Mouse (Mus musculus): ENCODE data around the gene Prkd1. TPM values are rescaled to one million over a fixed set of nuclear protein-coding genes. Genes with fewer than 3 reads are reported as not detected.

Prkd1 gene
- total and polyA plus RNA-seq, 2 experiments from 2014 or later, result 3.7 to 7.8 TPM

DNA sequence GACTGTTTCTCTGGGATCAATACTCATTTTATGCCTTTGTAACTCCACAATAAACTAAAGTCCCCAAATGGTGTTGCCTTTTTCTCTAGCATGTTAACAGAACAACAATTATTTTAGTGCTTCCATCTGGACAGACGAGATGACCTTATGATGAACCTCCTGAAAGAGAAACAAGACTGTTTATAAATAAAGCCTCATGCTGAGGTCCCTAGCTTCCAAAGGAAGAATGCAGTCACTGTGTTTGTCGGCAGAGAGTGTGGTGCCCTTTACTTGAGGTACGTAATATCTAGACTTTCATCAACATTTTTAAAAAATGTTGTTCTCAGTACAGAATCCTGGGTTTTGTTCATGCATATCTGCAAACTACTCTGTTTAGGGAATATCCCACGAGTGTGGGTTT, 90.7 kb downstream of the Prkd1 start:
- Histone ChIP-seq H3K36me3 (ENCODE audit: insufficient read depth) (no peaks in the 10 kb centered on the region), H3K9me3 (ENCODE audit: low read length) (no peaks in the 10 kb centered on the region), H3K4me3 (ENCODE audit: low read depth, low read length) (no peak overlapping the region), H3K9ac (no peak overlapping the region), H3K27me3 (ENCODE audit: insufficient read depth, low read length) (no peaks in the 10 kb centered on the region), H3K4me1 (ENCODE audit: insufficient read depth) (no peaks in the 10 kb centered on the region), H3K4me2 (ENCODE audit: low read depth) (no peak overlapping the region), H3K27ac (ENCODE audit: low read depth, low read length) (no peak overlapping the region)
- ATAC-seq, result no peak
- no peak for TF ChIP-seq CTCF (IDR thresholded peaks at IDR 0.05; ENCODE audit: low read depth)
- 55% methylated on average over 4 of the region's 4 CpGs for WGBS
- DNase-seq, result no peak

DNA sequence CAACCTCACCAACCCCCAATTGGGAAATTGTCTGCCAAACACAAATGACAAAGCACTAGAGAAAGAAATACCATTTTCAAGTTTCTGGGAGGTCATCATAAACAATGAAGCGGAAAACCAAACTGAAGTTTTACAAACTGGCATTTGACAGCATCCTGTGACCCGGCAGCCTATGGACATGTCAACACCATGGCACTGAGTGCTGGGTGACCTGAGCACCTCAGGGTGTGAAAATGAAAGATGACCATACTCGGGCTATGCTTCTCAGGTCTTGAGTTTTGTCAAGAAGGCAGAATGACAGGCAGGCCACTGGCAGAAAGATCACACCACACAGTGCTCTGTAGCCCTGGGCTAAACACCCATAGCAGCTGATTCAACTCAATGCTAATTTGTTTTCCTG, 94.7 kb downstream of the Prkd1 start:
- H3K27me3 ChIP-seq (ENCODE audit: insufficient read depth, low read length), result no peaks in the 10 kb centered on the region
- no peak overlapping the region for H3K4me3 ChIP-seq (ENCODE audit: low read depth, low read length)
- no peak for DNase-seq
- no peaks in the 10 kb centered on the region for H3K36me3 ChIP-seq (ENCODE audit: insufficient read depth)
- no peak overlapping the region for H3K27ac ChIP-seq (ENCODE audit: low read depth, low read length)
- no peak for ATAC-seq
- TF ChIP-seq CTCF (IDR thresholded peaks at IDR 0.05; ENCODE audit: low read depth), result no peak
- no peak overlapping the region for H3K4me2 ChIP-seq (ENCODE audit: low read depth)
- peaks cover 5% of the 10 kb centered on the region; the same call in 1 of the 2 replicates for H3K4me1 ChIP-seq (ENCODE audit: insufficient read depth)
- H3K9me3 ChIP-seq (ENCODE audit: low read length), result no peaks in the 10 kb centered on the region
- H3K9ac ChIP-seq, result no peak overlapping the region
- WGBS, result 69% methylated on average over 3 of the region's 3 CpGs

DNA sequence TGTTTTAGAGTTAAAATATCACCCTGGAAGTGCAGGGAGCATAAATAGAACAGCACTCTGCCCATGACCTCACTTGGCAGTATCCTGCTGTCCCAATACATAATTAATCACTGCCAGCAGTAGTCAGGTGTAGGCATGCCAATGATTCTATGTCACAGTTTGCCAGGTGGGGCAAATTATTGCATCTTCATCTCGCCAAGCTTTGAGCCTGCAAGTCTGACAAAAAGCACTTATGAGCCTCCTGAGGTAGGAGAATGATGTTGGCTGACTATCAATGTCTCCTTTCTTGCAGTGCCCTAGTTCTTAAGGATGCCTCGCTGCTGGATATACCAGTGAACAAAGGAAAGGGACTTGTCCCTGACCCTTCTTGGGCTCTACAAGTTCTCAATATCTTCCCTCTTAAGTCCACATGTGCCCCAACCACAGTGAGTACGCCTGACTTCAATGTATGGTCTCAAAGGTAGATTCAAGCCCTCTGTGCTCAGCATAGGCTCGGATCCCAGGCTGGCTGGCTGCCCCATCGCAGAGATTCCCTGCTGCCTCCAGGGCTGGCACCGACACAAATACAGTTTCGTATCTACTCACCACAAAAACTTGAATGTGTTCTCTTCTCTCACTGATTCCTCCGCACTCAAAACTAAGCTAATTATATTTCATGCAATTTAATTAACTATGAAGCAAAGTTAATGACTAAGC, 98.9 kb downstream of the Prkd1 start:
- Histone ChIP-seq H3K9me3 (ENCODE audit: low read length) (no peaks in the 10 kb centered on the region), H3K27me3 (ENCODE audit: insufficient read depth, low read length) (no peaks in the 10 kb centered on the region), H3K4me1 (ENCODE audit: insufficient read depth) (peaks cover 8% of the 10 kb centered on the region; the same call in 1 of the 2 replicates), H3K4me3 (ENCODE audit: low read depth, low read length) (no peak overlapping the region), H3K36me3 (ENCODE audit: insufficient read depth) (no peaks in the 10 kb centered on the region), H3K9ac (no peak overlapping the region), H3K27ac (ENCODE audit: low read depth, low read length) (no peak overlapping the region), H3K4me2 (ENCODE audit: low read depth) (no peak overlapping the region)
- TF ChIP-seq CTCF (IDR thresholded peaks at IDR 0.05; ENCODE audit: low read depth), result no peak
- ATAC-seq (peak; percentile 61), DNase-seq (peak; percentile 78)
- 26% methylated on average over 8 of the region's 8 CpGs for WGBS

DNA sequence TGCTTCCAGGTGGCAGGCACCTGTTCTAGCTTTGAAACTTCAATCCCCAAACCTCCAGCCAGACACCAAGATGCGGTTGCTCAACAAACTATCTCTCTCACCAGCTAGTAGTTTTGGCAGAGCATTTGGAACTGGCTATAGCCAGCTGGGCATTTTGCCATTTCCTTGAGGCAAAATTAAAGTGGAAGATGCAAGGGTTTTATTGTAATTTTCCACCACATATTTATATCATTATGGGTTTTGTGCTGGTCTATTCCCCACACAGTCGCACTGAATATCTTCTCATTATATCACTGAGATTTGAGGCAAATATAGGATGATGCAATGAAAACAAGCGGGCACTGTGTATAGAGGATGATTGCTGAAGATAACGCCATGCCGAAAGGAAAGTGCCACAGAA, 102.5 kb downstream of the Prkd1 start:
- Histone ChIP-seq H3K9ac (no peak overlapping the region), H3K4me3 (ENCODE audit: low read depth, low read length) (no peak overlapping the region), H3K36me3 (ENCODE audit: insufficient read depth) (no peaks in the 10 kb centered on the region), H3K4me2 (ENCODE audit: low read depth) (no peak overlapping the region), H3K27ac (ENCODE audit: low read depth, low read length) (no peak overlapping the region), H3K9me3 (ENCODE audit: low read length) (no peaks in the 10 kb centered on the region), H3K4me1 (ENCODE audit: insufficient read depth) (peaks cover 18% of the 10 kb centered on the region), H3K27me3 (ENCODE audit: insufficient read depth, low read length) (no peaks in the 10 kb centered on the region)
- ATAC-seq, result 0 out of 2 replicates have a peak, but pooled peaks have one; percentile 20
- 40% methylated on average over 5 of the region's 5 CpGs for WGBS
- no peak for TF ChIP-seq CTCF (IDR thresholded peaks at IDR 0.05; ENCODE audit: low read depth)
- peak; percentile 67 for DNase-seq

DNA sequence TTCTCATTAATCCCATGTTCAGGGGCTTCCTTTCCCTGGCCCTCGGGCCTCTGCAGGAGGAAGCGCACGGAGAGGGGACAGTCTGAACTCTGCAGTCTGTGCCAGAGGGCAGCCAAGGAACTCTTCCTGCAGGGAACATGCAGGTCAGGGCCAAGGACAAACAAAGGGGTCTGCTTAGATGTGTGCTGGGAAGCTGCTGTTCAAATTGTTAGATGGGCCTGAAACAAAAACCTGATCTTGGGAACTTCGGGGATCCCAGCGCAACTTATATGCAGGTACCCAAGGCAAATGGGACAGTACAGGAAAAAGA, 103.3 kb downstream of the Prkd1 start:
- Histone ChIP-seq H3K4me3 (ENCODE audit: low read depth, low read length) (no peak overlapping the region), H3K4me2 (ENCODE audit: low read depth) (no peak overlapping the region), H3K9ac (no peak overlapping the region), H3K27ac (ENCODE audit: low read depth, low read length) (no peak overlapping the region), H3K27me3 (ENCODE audit: insufficient read depth, low read length) (no peaks in the 10 kb centered on the region), H3K4me1 (ENCODE audit: insufficient read depth) (peaks cover 18% of the 10 kb centered on the region), H3K36me3 (ENCODE audit: insufficient read depth) (no peaks in the 10 kb centered on the region), H3K9me3 (ENCODE audit: low read length) (no peaks in the 10 kb centered on the region)
- ATAC-seq (peak; percentile 17; the same call in 1 of the 2 replicates), DNase-seq (no peak)
- TF ChIP-seq CTCF (IDR thresholded peaks at IDR 0.05; ENCODE audit: low read depth), result no peak
- 34% methylated on average over 5 of the region's 5 CpGs for WGBS

DNA sequence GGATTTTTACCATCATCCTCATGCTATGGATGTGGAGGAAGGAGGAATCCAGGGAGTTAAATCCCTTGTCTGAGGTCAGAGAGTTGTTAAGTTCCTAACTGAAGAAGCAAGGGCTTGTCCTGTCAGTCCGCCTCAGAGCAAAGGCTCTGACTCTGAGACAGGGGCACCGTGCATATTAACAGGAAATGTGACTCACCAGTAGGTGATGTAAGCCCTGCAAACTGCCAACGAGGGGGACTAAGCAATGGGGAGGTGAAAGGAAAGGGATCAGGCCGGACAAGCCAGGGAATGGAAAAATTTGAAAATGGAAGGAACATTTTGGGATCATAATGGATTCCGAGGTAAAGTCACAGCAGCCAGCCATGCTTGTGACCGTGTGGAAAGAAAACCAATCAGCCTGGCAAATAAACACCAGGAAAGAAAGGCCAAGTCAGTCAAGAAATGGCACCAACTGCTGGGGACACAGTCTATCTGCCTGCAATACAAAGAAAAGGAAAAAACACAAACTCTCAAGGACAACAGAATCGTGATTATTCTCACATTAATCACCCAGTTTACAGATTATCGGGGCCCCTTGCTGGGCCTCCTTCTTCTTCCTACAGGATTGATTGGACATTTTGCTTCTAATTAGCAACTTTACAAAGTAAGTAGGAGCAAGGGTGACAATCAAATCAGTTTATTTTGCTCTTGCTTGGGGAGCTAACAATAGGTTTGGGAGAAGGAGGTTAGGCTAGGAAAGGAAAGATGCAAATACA, 103.9 kb downstream of the Prkd1 start:
- H3K27me3 ChIP-seq (ENCODE audit: insufficient read depth, low read length), result no peaks in the 10 kb centered on the region
- ATAC-seq (peak; percentile 40; the same call in 1 of the 2 replicates), DNase-seq (no peak)
- H3K36me3 ChIP-seq (ENCODE audit: insufficient read depth), result no peaks in the 10 kb centered on the region
- H3K4me2 ChIP-seq (ENCODE audit: low read depth), result no peak overlapping the region
- H3K4me3 ChIP-seq (ENCODE audit: low read depth, low read length), result no peak overlapping the region
- H3K9ac ChIP-seq, result no peak overlapping the region
- WGBS, result 15% methylated on average over 8 of the region's 8 CpGs
- H3K9me3 ChIP-seq (ENCODE audit: low read length), result no peaks in the 10 kb centered on the region
- TF ChIP-seq CTCF (IDR thresholded peaks at IDR 0.05; ENCODE audit: low read depth), result no peak
- no peak overlapping the region for H3K27ac ChIP-seq (ENCODE audit: low read depth, low read length)
- peaks cover 18% of the 10 kb centered on the region for H3K4me1 ChIP-seq (ENCODE audit: insufficient read depth)

DNA sequence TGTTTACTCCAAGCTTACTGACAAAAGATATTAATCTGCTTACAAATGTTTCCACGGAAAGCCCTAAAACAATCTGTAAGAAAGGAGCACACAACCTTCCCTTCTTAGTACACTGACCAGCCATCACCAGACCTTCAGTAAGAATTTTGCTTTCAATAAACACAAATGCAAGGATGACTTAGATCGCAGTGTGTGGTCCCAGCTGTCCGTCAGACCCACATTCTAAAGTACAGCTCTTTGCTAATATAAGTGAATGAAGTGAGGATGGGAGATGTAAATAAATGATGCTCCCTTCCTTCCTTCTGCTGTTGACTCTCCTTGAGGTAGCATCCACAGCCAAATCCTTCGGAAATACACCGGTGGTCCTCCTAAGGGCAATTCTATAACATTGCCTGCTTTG, 108.1 kb downstream of the Prkd1 start:
- no peak overlapping the region for H3K4me3 ChIP-seq (ENCODE audit: low read depth, low read length)
- no peaks in the 10 kb centered on the region for H3K27me3 ChIP-seq (ENCODE audit: insufficient read depth, low read length)
- TF ChIP-seq CTCF (IDR thresholded peaks at IDR 0.05; ENCODE audit: low read depth), result no peak
- no peaks in the 10 kb centered on the region for H3K36me3 ChIP-seq (ENCODE audit: insufficient read depth)
- no peak overlapping the region for H3K4me2 ChIP-seq (ENCODE audit: low read depth)
- no peak for DNase-seq
- H3K9me3 ChIP-seq (ENCODE audit: low read length), result no peaks in the 10 kb centered on the region
- H3K4me1 ChIP-seq (ENCODE audit: insufficient read depth), result peaks cover 10% of the 10 kb centered on the region; the same call in 1 of the 2 replicates
- H3K9ac ChIP-seq, result no peak overlapping the region
- WGBS, result 90% methylated on average over 5 of the region's 5 CpGs
- ATAC-seq, result no peak
- H3K27ac ChIP-seq (ENCODE audit: low read depth, low read length), result no peak overlapping the region
